Mouse (Mus musculus) megakaryocyte, embryonic 14.5 days (primary cell): ENCODE results near the gene Tns2.

Experiments used
- FLI1 ChIP-seq: IDR thresholded peaks from 2 replicates; pipeline ENCODE4 v1.6.1; 2012; ENCODE audit warnings: low read length, inconsistent platforms, mixed read lengths
- GATA1 ChIP-seq: IDR thresholded peaks from 3 replicates; pipeline ENCODE4 v1.6.1; 2012; ENCODE audit warnings: mixed read lengths, low read length, inconsistent platforms, borderline replicate concordance

GRCm38 (mm10) chr15:102073559-102074069 lies 26.6 kb upstream of the Tns2 start, which contains the start of gene Eif4b:
- TF ChIP-seq FLI1: no peak
- no peak for TF ChIP-seq GATA1
